Mouse (Mus musculus) hindbrain, embryonic 13.5 days (tissue): Measurements from ENCODE around the gene Sbk1. TPM values are rescaled to one million over a fixed set of nuclear protein-coding genes. Genes with fewer than 3 reads are reported as not detected.
"Not testable (repeated sequence)": the region's sequence is repeated elsewhere in the genome, so short reads cannot be mapped to it uniquely, and the experiment has no call there.

Experiments used
- ATAC-seq: fragments of 200-750 bp; cut with Nextera tagmentation; 2 replicates; pipeline ENCODE4 v1.8.0; 2017; ENCODE audit warnings: moderate TSS enrichment; ENCODE audit not compliant: low FRiP score
- H3K27ac ChIP-seq: fragments of 300-500 bp; sonication (generic); 2 replicates; pipeline ENCODE4 v1.5.1; 2015; ENCODE audit warnings: inconsistent platforms, mild to moderate bottlenecking, moderate library complexity
- H3K27me3 ChIP-seq: fragments of 300-500 bp; sonication (generic); 2 replicates; pipeline ENCODE4 v1.6.1; 2015; ENCODE audit warnings: mild to moderate bottlenecking, inconsistent platforms
- H3K36me3 ChIP-seq: fragments of 300-500 bp; sonication (generic); 2 replicates; pipeline ENCODE4 v1.6.1; 2015; ENCODE audit warnings: mild to moderate bottlenecking, inconsistent platforms
- H3K4me1 ChIP-seq: fragments of 300-500 bp; sonication (generic); replicated peaks from 2 replicates; pipeline ENCODE4 v1.6.1; 2015; ENCODE audit warnings: inconsistent platforms
- H3K4me2 ChIP-seq: fragments of 300-500 bp; sonication (generic); 2 replicates; pipeline ENCODE4 v1.6.1; 2015; ENCODE audit warnings: inconsistent platforms, mild to moderate bottlenecking, moderate library complexity
- H3K4me3 ChIP-seq: fragments of 300-500 bp; sonication (generic); 2 replicates; pipeline ENCODE4 v1.5.1; 2015; ENCODE audit warnings: mild to moderate bottlenecking, inconsistent platforms
- H3K9ac ChIP-seq: fragments of 300-500 bp; sonication (generic); 2 replicates; pipeline ENCODE4 v1.6.1; 2015; ENCODE audit warnings: mild to moderate bottlenecking, inconsistent platforms
- H3K9me3 ChIP-seq: fragments of 300-500 bp; sonication (generic); 2 replicates; pipeline ENCODE4 v1.6.1; 2016; ENCODE audit warnings: inconsistent platforms
- WGBS: fragments of 180-500 bp; shearing (Covaris S2); methylation state at CpG from one replicate; pipeline ENCODE4 v1.1.7; 2015; 5-methylcytosine and 5-hydroxymethylcytosine counted together
- polyA plus RNA-seq: library from polyadenylated mRNA; unstranded; fragments of >200 nt; fragmentation: Nextera tagmentation; extraction: Ambion mirVana; gene quantifications from 2 replicates; pipeline ENCODE4 v1.2.1, GENCODE M21; 2015

Gene Sbk1
- polyA plus RNA-seq, 1 experiment from 2014 or later: 253 TPM

GRCm38 (mm10) chr7:126293091-126293490, 20.7 kb downstream of the Sbk1 start:
- ATAC-seq: no peak
- no peaks in the 10 kb centered on the region for H3K27me3 ChIP-seq
- WGBS: 40% methylated on average over 4 of the region's 4 CpGs
- peaks cover 67% of the 10 kb centered on the region for H3K36me3 ChIP-seq
- peaks cover 34% of the 10 kb centered on the region for H3K4me1 ChIP-seq
- no peak overlapping the region for H3K4me3 ChIP-seq
- no peak overlapping the region; the same call in 1 of the 2 replicates for H3K9ac ChIP-seq
- no peaks in the 10 kb centered on the region for H3K9me3 ChIP-seq
- peak overlapping the region; percentile 52 for H3K27ac ChIP-seq
- H3K4me2 ChIP-seq: no peak overlapping the region

GRCm38 (mm10) chr7:126297579-126298460, 25.4 kb downstream of the Sbk1 start:
- Histone ChIP-seq H3K9me3 (no peaks in the 10 kb centered on the region), H3K4me2 (no peak overlapping the region), H3K27ac (0 out of 2 replicates have a peak overlapping the region, but pooled peaks have one; percentile 2), H3K9ac (no peak overlapping the region), H3K4me3 (no peak overlapping the region), H3K36me3 (peaks cover 31% of the 10 kb centered on the region), H3K27me3 (no peaks in the 10 kb centered on the region), H3K4me1 (peaks cover 8% of the 10 kb centered on the region)
- ATAC-seq: no peak
- 76% methylated on average over 8 of the region's 8 CpGs for WGBS

- Histone ChIP-seq H3K27me3 (no peaks in the 10 kb centered on the region), H3K27ac (no peak overlapping the region), H3K9ac (no peak overlapping the region), H3K4me3 (no peak overlapping the region), H3K4me1 (no peaks in the 10 kb centered on the region), H3K9me3 (no peaks in the 10 kb centered on the region), H3K36me3 (peaks cover 21% of the 10 kb centered on the region), H3K4me2 (no peak overlapping the region)
- ATAC-seq: no peak
- 73% methylated on average over 4 of the region's 4 CpGs for WGBS
These were observed 26.4 kb downstream of the Sbk1 start for GRCm38 (mm10) chr7:126298856-126299255.

GRCm38 (mm10) chr7:126301831-126302230, 29.4 kb downstream of the Sbk1 start:
- H3K9ac ChIP-seq, ATAC-seq, H3K36me3 ChIP-seq, H3K4me2 ChIP-seq, H3K4me1 ChIP-seq, H3K9me3 ChIP-seq, H3K4me3 ChIP-seq, H3K27ac ChIP-seq, H3K27me3 ChIP-seq: not testable (repeated sequence)
- WGBS: 82% methylated on average over 5 of the region's 5 CpGs

GRCm38 (mm10) chr7:126311822-126312221, 39.4 kb downstream of the Sbk1 start:
- WGBS: 86% methylated on average over 4 of the region's 4 CpGs
- H3K4me2 ChIP-seq: no peak overlapping the region
- H3K4me3 ChIP-seq: no peak overlapping the region
- H3K9me3 ChIP-seq: no peaks in the 10 kb centered on the region
- ATAC-seq: no peak
- H3K27ac ChIP-seq: no peak overlapping the region
- no peaks in the 10 kb centered on the region for H3K4me1 ChIP-seq
- no peaks in the 10 kb centered on the region for H3K36me3 ChIP-seq
- H3K9ac ChIP-seq: no peak overlapping the region
- H3K27me3 ChIP-seq: no peaks in the 10 kb centered on the region

- H3K4me3 ChIP-seq: no peak overlapping the region
- H3K9me3 ChIP-seq: no peaks in the 10 kb centered on the region
- no peaks in the 10 kb centered on the region for H3K27me3 ChIP-seq
- WGBS: 61% methylated on average over 5 of the region's 5 CpGs
- H3K27ac ChIP-seq: no peak overlapping the region
- no peaks in the 10 kb centered on the region for H3K36me3 ChIP-seq
- H3K4me2 ChIP-seq: no peak overlapping the region
- no peak for ATAC-seq
- H3K4me1 ChIP-seq: no peaks in the 10 kb centered on the region
- no peak overlapping the region for H3K9ac ChIP-seq
These were observed 40.9 kb downstream of the Sbk1 start for GRCm38 (mm10) chr7:126313309-126313708.

GRCm38 (mm10) chr7:126314273-126314672, 41.9 kb downstream of the Sbk1 start:
- ATAC-seq: no peak
- Histone ChIP-seq H3K4me2 (no peak overlapping the region), H3K4me1 (no peaks in the 10 kb centered on the region), H3K36me3 (no peaks in the 10 kb centered on the region), H3K27ac (no peak overlapping the region), H3K27me3 (no peaks in the 10 kb centered on the region), H3K9me3 (no peaks in the 10 kb centered on the region), H3K4me3 (no peak overlapping the region), H3K9ac (no peak overlapping the region)
- 81% methylated on average over 8 of the region's 8 CpGs for WGBS

GRCm38 (mm10) chr7:126323729-126324128, 51.3 kb downstream of the Sbk1 start:
- WGBS: 11% methylated on average over 11 of the region's 11 CpGs

GRCm38 (mm10) chr7:126324791-126325190, 52.4 kb downstream of the Sbk1 start:
- Histone ChIP-seq H3K27ac (no peak overlapping the region), H3K4me3 (no peak overlapping the region), H3K9ac (no peak overlapping the region), H3K36me3 (no peaks in the 10 kb centered on the region), H3K4me2 (no peak overlapping the region), H3K27me3 (0 out of 2 replicates have a peak, but pooled peaks cover 4% of the 10 kb centered on the region), H3K9me3 (no peaks in the 10 kb centered on the region), H3K4me1 (no peaks in the 10 kb centered on the region)
- 43% methylated on average over 3 of the region's 3 CpGs for WGBS
- ATAC-seq: no peak

More at GRCm38 (mm10) chr7:126323729-126324128, 51.3 kb downstream of the Sbk1 start:
- no peaks in the 10 kb centered on the region for H3K4me1 ChIP-seq
- no peak for ATAC-seq
- no peak overlapping the region for H3K4me2 ChIP-seq
- no peak overlapping the region for H3K4me3 ChIP-seq
- H3K9ac ChIP-seq: no peak overlapping the region
- no peaks in the 10 kb centered on the region for H3K9me3 ChIP-seq
- H3K36me3 ChIP-seq: no peaks in the 10 kb centered on the region
- 0 out of 2 replicates have a peak, but pooled peaks cover 4% of the 10 kb centered on the region for H3K27me3 ChIP-seq
- H3K27ac ChIP-seq: no peak overlapping the region

GRCm38 (mm10) chr7:126325576-126326273, 53.3 kb downstream of the Sbk1 start:
- H3K4me2 ChIP-seq, ATAC-seq: not testable (repeated sequence)

GRCm38 (mm10) chr7:126328848-126329247, 56.4 kb downstream of the Sbk1 start:
- not testable (repeated sequence) for H3K27ac ChIP-seq, H3K4me3 ChIP-seq, H3K27me3 ChIP-seq, H3K4me2 ChIP-seq, H3K4me1 ChIP-seq, H3K9ac ChIP-seq, ATAC-seq, H3K36me3 ChIP-seq, H3K9me3 ChIP-seq
- WGBS: 88% methylated on average over 5 of the region's 6 CpGs

More at GRCm38 (mm10) chr7:126325576-126326273, 53.3 kb downstream of the Sbk1 start:
- H3K27me3 ChIP-seq, H3K9ac ChIP-seq, H3K4me1 ChIP-seq, H3K36me3 ChIP-seq, H3K9me3 ChIP-seq, H3K4me3 ChIP-seq, H3K27ac ChIP-seq: not testable (repeated sequence)
- 23% methylated on average over 9 of the region's 9 CpGs for WGBS

- no peak for ATAC-seq
- Histone ChIP-seq H3K4me2 (no peak overlapping the region), H3K27me3 (0 out of 2 replicates have a peak, but pooled peaks cover 4% of the 10 kb centered on the region), H3K4me1 (no peaks in the 10 kb centered on the region), H3K9ac (no peak overlapping the region), H3K9me3 (no peaks in the 10 kb centered on the region), H3K27ac (no peak overlapping the region), H3K36me3 (no peaks in the 10 kb centered on the region), H3K4me3 (no peak overlapping the region)
- WGBS: 87% methylated on average over 9 of the region's 9 CpGs
These were observed 57.7 kb downstream of the Sbk1 start for GRCm38 (mm10) chr7:126329907-126330645.
